Mouse (Mus musculus) spleen, adult 2 months (tissue): Measurements from ENCODE around the gene Zfand2b.

Experiments
- CTCF ChIP-seq: fragments of 200-500 bp; IDR thresholded peaks from 2 replicates; pipeline ENCODE4 v1.5.1; 2011; ENCODE audit warnings: mild to moderate bottlenecking, inconsistent platforms; ENCODE audit not compliant: insufficient read depth, insufficient read length, insufficient replicate concordance; ENCODE audit errors: extremely low read depth
- POLR2A ChIP-seq: fragments of 200-500 bp; IDR thresholded peaks from 2 replicates; pipeline ENCODE4 v1.6.1; 2011; ENCODE audit warnings: low read depth, low read length, inconsistent platforms

- TF ChIP-seq CTCF: no peak
- no peak for TF ChIP-seq POLR2A
These were observed 30.0 kb upstream of the Zfand2b start for GRCm38 (mm10) chr1:75138448-75138847.
